Mouse (Mus musculus) forebrain, embryonic 15.5 days (tissue): ENCODE data around the gene 3110040N11Rik. TPM values are rescaled to one million over a fixed set of nuclear protein-coding genes. Genes with fewer than 3 reads are reported as not detected.

Experiments
- ATAC-seq: fragments of 200-750 bp; cut with Nextera tagmentation; replicated peaks from 2 replicates; pipeline ENCODE4 v1.8.0; 2017; ENCODE audit warnings: mild to moderate bottlenecking, moderate TSS enrichment, moderate library complexity
- H3K27ac ChIP-seq: fragments of 300-500 bp; sonication (generic); replicated peaks from 2 replicates; pipeline ENCODE4 v1.5.1; 2015; ENCODE audit warnings: mild to moderate bottlenecking, inconsistent platforms
- H3K27me3 ChIP-seq: fragments of 300-500 bp; sonication (generic); 2 replicates; pipeline ENCODE4 v1.6.1; 2015; ENCODE audit warnings: inconsistent platforms
- H3K36me3 ChIP-seq: fragments of 300-500 bp; sonication (generic); 2 replicates; pipeline ENCODE4 v1.6.1; 2015; ENCODE audit warnings: mild to moderate bottlenecking, inconsistent platforms
- H3K4me1 ChIP-seq: fragments of 300-500 bp; sonication (generic); 2 replicates; pipeline ENCODE4 v1.6.1; 2015; ENCODE audit warnings: inconsistent platforms
- H3K4me2 ChIP-seq: fragments of 300-500 bp; sonication (generic); replicated peaks from 2 replicates; pipeline ENCODE4 v1.6.1; 2015; ENCODE audit warnings: mild to moderate bottlenecking, inconsistent platforms
- H3K4me3 ChIP-seq: fragments of 300-500 bp; sonication (generic); 2 replicates; pipeline ENCODE4 v1.5.1; 2015; ENCODE audit warnings: mild to moderate bottlenecking, inconsistent platforms
- H3K9ac ChIP-seq: fragments of 300-500 bp; sonication (generic); replicated peaks from 2 replicates; pipeline ENCODE4 v1.6.1; 2015; ENCODE audit warnings: mild to moderate bottlenecking, inconsistent platforms
- H3K9me3 ChIP-seq: fragments of 300-500 bp; sonication (generic); 2 replicates; pipeline ENCODE4 v1.6.1; 2016; ENCODE audit warnings: inconsistent platforms
- WGBS: fragments of 180-500 bp; shearing (Covaris S2); methylation state at CpG from one replicate; pipeline ENCODE4 v1.1.7; 2015; ENCODE audit warnings: mixed read lengths; 5-methylcytosine and 5-hydroxymethylcytosine counted together
- polyA plus RNA-seq: library from polyadenylated mRNA; unstranded; fragments of >200 nt; fragmentation: Nextera tagmentation; extraction: Ambion mirVana; gene quantifications from 2 replicates; pipeline ENCODE4 v1.2.1, GENCODE M21; 2015

3110040N11Rik gene
- polyA plus RNA-seq, 1 experiment from 2014 or later: 52.2 TPM

GRCm38 (mm10) chr7:81732183-81733089 is 56.8 kb downstream of the 3110040N11Rik start:
- Histone ChIP-seq H3K4me3 (no peak overlapping the region), H3K4me2 (no peak overlapping the region), H3K9me3 (no peaks in the 10 kb centered on the region), H3K27ac (no peak overlapping the region), H3K36me3 (no peaks in the 10 kb centered on the region), H3K4me1 (no peaks in the 10 kb centered on the region), H3K9ac (no peak overlapping the region), H3K27me3 (no peaks in the 10 kb centered on the region)
- no peak for ATAC-seq
- WGBS: 90% methylated on average over 12 of the region's 12 CpGs

Other genes with a start within 250 kb of the 3110040N11Rik start
- 0.31 and 0.34 TPM in 2 replicates for gene Fsd2, start 222.5 kb downstream of the 3110040N11Rik start, polyA plus RNA-seq
- gene Whamm, start 218.2 kb downstream of the 3110040N11Rik start, polyA plus RNA-seq: 5.7 and 7.6 TPM in 2 replicates
- gene Homer2, start 82.0 kb downstream of the 3110040N11Rik start, polyA plus RNA-seq: 25.0 and 25.9 TPM in 2 replicates
- 157 and 166 TPM in 2 replicates for gene Ramac, start 26.6 kb downstream of the 3110040N11Rik start, polyA plus RNA-seq
- gene Btbd1, start 40.0 kb upstream of the 3110040N11Rik start, polyA plus RNA-seq: 96.3 and 108 TPM in 2 replicates
- gene Gm10160, start 66.3 kb upstream of the 3110040N11Rik start, polyA plus RNA-seq: not detected in 2 replicates
- 7.1 and 7.6 TPM in 2 replicates for gene Tm6sf1, start 69.5 kb upstream of the 3110040N11Rik start, polyA plus RNA-seq
- gene Hdgfl3, start 145.0 kb upstream of the 3110040N11Rik start, polyA plus RNA-seq: 56.7 and 60.7 TPM in 2 replicates
- gene Bnc1, start 202.8 kb upstream of the 3110040N11Rik start, polyA plus RNA-seq: 0.04 and 0.05 TPM in 2 replicates